Mouse (Mus musculus) hindbrain, embryonic 14.5 days (tissue): Measurements from ENCODE around the gene Rbpjl. TPM values are rescaled to one million over a fixed set of nuclear protein-coding genes. Genes with fewer than 3 reads are reported as not detected.
A peak's percentile ranks its signal among the peaks of the same experiment; 100 is the strongest.

Experiments used
- ATAC-seq: fragments of 200-750 bp; cut with Nextera tagmentation; 2 replicates; pipeline ENCODE4 v1.8.0; 2017; ENCODE audit warnings: moderate number of reproducible peaks, mild to moderate bottlenecking, moderate TSS enrichment, moderate library complexity; ENCODE audit not compliant: low FRiP score
- DNase-seq: peaks from one replicate; pipeline ENCODE4 v3.0.0-alpha.2; 2015; ENCODE audit warnings: low spot score
- H3K27ac ChIP-seq: fragments of 300-500 bp; sonication (generic); 2 replicates; pipeline ENCODE4 v1.5.1; 2014; ENCODE audit warnings: mild to moderate bottlenecking, moderate library complexity
- H3K27me3 ChIP-seq: fragments of 300-500 bp; sonication (generic); 2 replicates; pipeline ENCODE4 v1.6.1; 2014; ENCODE audit warnings: mild to moderate bottlenecking, low read length, mixed read lengths; ENCODE audit not compliant: control insufficient read depth, insufficient read depth
- H3K36me3 ChIP-seq: fragments of 300-500 bp; sonication (generic); replicated peaks from 2 replicates; pipeline ENCODE4 v1.6.1; 2014; ENCODE audit not compliant: control insufficient read depth, insufficient read depth
- H3K4me1 ChIP-seq: fragments of 300-500 bp; sonication (generic); replicated peaks from 2 replicates; pipeline ENCODE4 v1.6.1; 2014; ENCODE audit warnings: antibody characterized with exemption, low read length, mixed read lengths; ENCODE audit not compliant: control insufficient read depth, insufficient read depth
- H3K4me2 ChIP-seq: fragments of 300-500 bp; sonication (generic); replicated peaks from 2 replicates; pipeline ENCODE4 v1.6.1; 2014; ENCODE audit warnings: mild to moderate bottlenecking, moderate library complexity
- H3K4me3 ChIP-seq: fragments of 300-500 bp; sonication (generic); replicated peaks from 2 replicates; pipeline ENCODE4 v1.5.1; 2014; ENCODE audit warnings: mild to moderate bottlenecking, low read length
- H3K9ac ChIP-seq: fragments of 300-500 bp; sonication (generic); 2 replicates; pipeline ENCODE4 v1.6.1; 2014
- H3K9me3 ChIP-seq: fragments of 300-500 bp; sonication (generic); 2 replicates; pipeline ENCODE4 v1.6.1; 2016; ENCODE audit warnings: low read length; ENCODE audit not compliant: control insufficient read depth
- WGBS: fragments of 180-500 bp; shearing (Covaris S2); extraction: QIAGEN DNeasy Blood & Tissue Kit; methylation state at CpG from one replicate; pipeline ENCODE4 v1.1.7; 2014; 5-methylcytosine and 5-hydroxymethylcytosine counted together
- polyA plus RNA-seq: library from polyadenylated mRNA; unstranded; fragments of >200 nt; fragmentation: Nextera tagmentation; extraction: Ambion mirVana; gene quantifications from 2 replicates; pipeline ENCODE4 v1.2.1, GENCODE M21; 2014

Gene Rbpjl
- polyA plus RNA-seq, 1 experiment from 2014 or later = 0.15 TPM

- no peak overlapping the region for H3K4me3 ChIP-seq
- whole genome bisulfite sequencing = 69% methylated on average over 8 of the region's 8 CpGs
Observed at GRCm38 (mm10) chr2:164438257-164438656, 35.3 kb downstream of the Rbpjl start.

GRCm38 (mm10) chr2:164439001-164439421 is 36.1 kb downstream of the Rbpjl start:
- Histone ChIP-seq H3K4me1 (peaks cover 7% of the 10 kb centered on the region), H3K4me3 (no peak overlapping the region), H3K9me3 (no peaks in the 10 kb centered on the region), H3K27ac (no peak overlapping the region), H3K36me3 (no peaks in the 10 kb centered on the region), H3K9ac (no peak overlapping the region), H3K4me2 (no peak overlapping the region), H3K27me3 (peaks cover 20% of the 10 kb centered on the region)
- ATAC-seq (no peak), DNase-seq (no peak)
- WGBS = 62% methylated on average over 3 of the region's 3 CpGs

More at GRCm38 (mm10) chr2:164438257-164438656, 35.3 kb downstream of the Rbpjl start:
- H3K4me1 ChIP-seq = peaks cover 7% of the 10 kb centered on the region
- no peaks in the 10 kb centered on the region for H3K9me3 ChIP-seq
- DNase-seq (no peak), ATAC-seq (no peak)
- peaks cover 20% of the 10 kb centered on the region for H3K27me3 ChIP-seq
- no peaks in the 10 kb centered on the region for H3K36me3 ChIP-seq
- no peak overlapping the region for H3K9ac ChIP-seq
- H3K4me2 ChIP-seq = no peak overlapping the region
- no peak overlapping the region for H3K27ac ChIP-seq

- ATAC-seq = no peak
- WGBS = 91% methylated on average over 5 of the region's 5 CpGs
- no peak overlapping the region for H3K9ac ChIP-seq
- no peak overlapping the region for H3K4me3 ChIP-seq
- H3K4me2 ChIP-seq = no peak overlapping the region
- peaks cover 7% of the 10 kb centered on the region for H3K4me1 ChIP-seq
- H3K27ac ChIP-seq = no peak overlapping the region
- DNase-seq = no peak
- H3K27me3 ChIP-seq = peaks cover 20% of the 10 kb centered on the region
- H3K36me3 ChIP-seq = no peaks in the 10 kb centered on the region
- H3K9me3 ChIP-seq = no peaks in the 10 kb centered on the region
Observed at GRCm38 (mm10) chr2:164440314-164440713, 37.4 kb downstream of the Rbpjl start.

GRCm38 (mm10) chr2:164441155-164441554 is 38.2 kb downstream of the Rbpjl start:
- no peak overlapping the region for H3K4me2 ChIP-seq
- H3K4me1 ChIP-seq = peaks cover 7% of the 10 kb centered on the region
- no peak overlapping the region for H3K9ac ChIP-seq
- no peak overlapping the region for H3K27ac ChIP-seq
- DNase-seq (no peak), ATAC-seq (no peak)
- no peak overlapping the region for H3K4me3 ChIP-seq
- peaks cover 20% of the 10 kb centered on the region for H3K27me3 ChIP-seq
- WGBS = 33% methylated on average over 8 of the region's 8 CpGs
- no peaks in the 10 kb centered on the region for H3K9me3 ChIP-seq
- no peaks in the 10 kb centered on the region for H3K36me3 ChIP-seq

GRCm38 (mm10) chr2:164441731-164442130 is 38.8 kb downstream of the Rbpjl start:
- Histone ChIP-seq H3K4me1 (peaks cover 7% of the 10 kb centered on the region), H3K36me3 (no peaks in the 10 kb centered on the region), H3K9me3 (no peaks in the 10 kb centered on the region), H3K27me3 (peaks cover 20% of the 10 kb centered on the region), H3K4me2 (peak overlapping the region; percentile 82), H3K4me3 (peak overlapping the region; percentile 37; the same call in 1 of the 2 replicates), H3K27ac (no peak overlapping the region), H3K9ac (no peak overlapping the region)
- no peak for ATAC-seq
- DNase-seq = no peak
- WGBS = 28% methylated on average over 7 of the region's 7 CpGs

GRCm38 (mm10) chr2:164442315-164443050 is 39.5 kb downstream of the Rbpjl start:
- peaks cover 20% of the 10 kb centered on the region for H3K27me3 ChIP-seq
- peak overlapping the region; percentile 57 for H3K9ac ChIP-seq
- H3K9me3 ChIP-seq = no peaks in the 10 kb centered on the region
- H3K36me3 ChIP-seq = no peaks in the 10 kb centered on the region
- no peak overlapping the region for H3K27ac ChIP-seq
- H3K4me3 ChIP-seq = peak overlapping the region; percentile 37
- peak overlapping the region; percentile 82 for H3K4me2 ChIP-seq
- ATAC-seq (no peak; the same call in 1 of the 2 replicates), DNase-seq (no peak)
- H3K4me1 ChIP-seq = peaks cover 7% of the 10 kb centered on the region
- 2% methylated on average over 29 of the region's 29 CpGs for WGBS

- H3K9me3 ChIP-seq = no peaks in the 10 kb centered on the region
- WGBS = under 1% methylated on average over 26 of the region's 26 CpGs
Observed at GRCm38 (mm10) chr2:164443051-164443437, 40.1 kb downstream of the Rbpjl start.

GRCm38 (mm10) chr2:164443460-164444000 is 40.6 kb downstream of the Rbpjl start, which contains the start of gene Sdc4:
Sdc4 (minus strand) TSS chr2:164443887.
- WGBS = 6% methylated on average over 18 of the region's 18 CpGs
- Histone ChIP-seq H3K4me2 (peak within 1 kb of the TSS; percentile 82), H3K9me3 (no peaks in the 10 kb centered on the region), H3K27me3 (peaks cover 20% of the 10 kb centered on the region), H3K9ac (peak within 1 kb of the TSS; percentile 57), H3K27ac (no peak within 1 kb of the TSS), H3K36me3 (no peaks in the 10 kb centered on the region), H3K4me1 (peaks cover 7% of the 10 kb centered on the region), H3K4me3 (peak within 1 kb of the TSS; percentile 37)
- ATAC-seq (no peak), DNase-seq (peak; percentile 50)

More at GRCm38 (mm10) chr2:164443051-164443437, 40.1 kb downstream of the Rbpjl start:
- ATAC-seq = peak; percentile 86
- Histone ChIP-seq H3K36me3 (no peaks in the 10 kb centered on the region), H3K27me3 (peaks cover 20% of the 10 kb centered on the region), H3K4me2 (peak overlapping the region; percentile 82), H3K27ac (no peak overlapping the region), H3K4me3 (peak overlapping the region; percentile 37), H3K9ac (peak overlapping the region; percentile 57), H3K4me1 (peaks cover 7% of the 10 kb centered on the region)
- DNase-seq = peak; percentile 72

GRCm38 (mm10) chr2:164444701-164445100 is 41.8 kb downstream of the Rbpjl start:
- peaks cover 7% of the 10 kb centered on the region for H3K4me1 ChIP-seq
- no peak overlapping the region for H3K4me2 ChIP-seq
- H3K27me3 ChIP-seq = peaks cover 20% of the 10 kb centered on the region
- no peak overlapping the region for H3K4me3 ChIP-seq
- ATAC-seq (no peak), DNase-seq (no peak)
- no peaks in the 10 kb centered on the region for H3K9me3 ChIP-seq
- no peak overlapping the region for H3K27ac ChIP-seq
- no peaks in the 10 kb centered on the region for H3K36me3 ChIP-seq
- 86% methylated on average over 2 of the region's 2 CpGs for WGBS
- H3K9ac ChIP-seq = no peak overlapping the region
